Comparison of ENCODE assay signal across 17 mouse cellular contexts in the genomic region with DNA sequence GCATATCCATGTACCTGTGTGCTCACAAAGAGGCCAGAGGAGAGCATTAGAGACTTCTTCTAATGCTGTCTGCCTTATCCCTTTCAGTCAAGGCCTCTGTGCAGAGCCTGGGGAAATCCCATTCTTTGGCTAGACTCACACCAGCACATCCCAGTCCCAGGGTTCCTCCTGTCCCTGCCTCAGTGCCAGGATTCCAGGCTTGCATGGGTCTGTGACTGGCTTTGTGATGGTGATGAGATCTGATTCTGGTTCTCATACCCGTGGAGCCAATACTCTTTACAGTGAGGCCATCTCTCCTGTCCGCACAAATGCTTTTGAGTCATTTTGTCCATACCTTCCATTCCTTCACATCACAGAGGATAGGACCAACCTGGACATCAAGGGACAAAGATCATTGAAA.
DNase-seq lines count a peak whose midpoint lies in the region.
"Had no signal": no experiment of that assay in that cellular context is flagged by ENCODE, and none has a peak within 500 bp of the region (broad histone marks: within the 10 kb centered on the region; RNA-seq: fewer than 3 reads in every experiment).

No protein-coding gene starts in this region.

- intact Hi-C loops in heart, postnatal 14 days (cut with DNase I), result no loop called here
- intact Hi-C loops in left cerebral cortex, postnatal 4 days (cut with DNase I), result no loop called here
- intact Hi-C loops in left cerebral cortex, postnatal 36 days (cut with DNase I), result no loop called here

- DNase-seq in cerebellum, postnatal 10 days, result peak; percentile 62 to 68
- no peak for DNase-seq in cerebellum, adult 9-10 months
- DNase-seq in cerebellum, postnatal 14 days, result peak; percentile 49 to 52
- DNase-seq in cerebellum, adult 9-11 months, result no peak
- peak; percentile 85 for DNase-seq in heart, adult 11 months
- no peak for DNase-seq in heart, postnatal 14 days
- peak; percentile 21 for DNase-seq in left cerebral cortex, postnatal 4 days
- no peak for DNase-seq in left cerebral cortex, postnatal 36 days (ENCODE audit: low spot score in 2 of 2)
- DNase-seq: adrenal gland, adult 2 months; adrenal gland, adult 8-10 months; adrenal gland, postnatal 10 days; adrenal gland, postnatal 14 days; adrenal gland, postnatal 25 days; adrenal gland, postnatal 36 days; B cell, adult 2 months; cerebellum, adult 11 months; cerebellum, adult 11-12 months had no signal

Comparison
In these comparisons a context has a peak if more than half of its experiments do, and no peak if none do; other contexts are left out.
1. DNase-seq: peak in cerebellum, postnatal 10 days (2 of 2), cerebellum, postnatal 14 days (2 of 2), heart, adult 11 months (single experiment) and left cerebral cortex, postnatal 4 days (single experiment); none in cerebellum, adult 9-10 months (single experiment), cerebellum, adult 9-11 months (single experiment), heart, postnatal 14 days (0 of 2) and left cerebral cortex, postnatal 36 days (0 of 2).